Mouse (Mus musculus): Measurements from ENCODE around the gene Samd4b.
"Not testable (repeated sequence)": the region's sequence is repeated elsewhere in the genome, so short reads cannot be mapped to it uniquely, and the experiment has no call there.

The Samd4b gene

DNA sequence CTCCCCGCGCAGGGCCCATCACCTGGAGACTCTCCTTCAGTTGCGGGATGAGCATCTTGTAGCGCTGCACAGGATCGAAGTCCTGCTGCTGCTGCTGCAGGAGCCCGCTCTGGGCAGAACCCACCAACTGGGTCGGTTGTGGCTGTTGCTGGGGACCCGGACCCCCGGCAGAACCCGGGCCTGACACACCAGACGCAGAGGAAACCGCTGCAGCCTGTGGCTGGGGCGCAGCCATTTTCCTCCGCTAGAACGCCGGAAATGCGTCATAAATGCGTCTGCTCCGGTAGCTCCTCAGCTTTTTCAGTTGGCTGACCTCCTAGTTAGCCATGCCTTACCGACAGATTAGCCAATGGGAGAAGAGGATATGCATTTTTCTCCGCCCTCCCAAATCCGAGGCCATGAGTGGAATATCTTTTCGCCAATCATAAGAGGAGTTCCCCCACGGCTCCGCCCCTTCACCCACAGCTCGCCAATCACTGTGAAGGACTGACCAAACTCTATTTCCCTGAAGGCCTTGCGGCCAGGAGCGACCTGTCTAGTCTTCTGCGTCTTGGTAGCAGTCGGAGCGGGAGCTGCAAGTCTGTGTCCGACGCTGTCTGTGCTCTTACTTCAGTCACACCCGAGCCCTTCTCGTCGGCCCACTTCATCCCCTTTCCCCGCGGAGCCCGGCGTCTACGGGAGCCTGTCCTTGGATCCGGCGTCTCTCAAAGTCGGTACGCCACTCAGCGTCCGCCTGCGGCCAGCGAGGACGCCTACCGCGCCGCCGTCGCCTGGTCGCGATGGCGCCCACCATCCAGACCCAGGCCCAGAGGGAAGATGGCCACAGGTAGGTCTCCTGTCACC, 205.3 kb downstream of the Samd4b start, which contains the start of the genes Med29 and Paf1:
Gene Med29, minus strand, starts transcription at position 280 of the 843 bp plus-strand sequence.
Gene Paf1, plus strand, starts transcription at position 523 of the 843 bp plus-strand sequence.
- DNase-seq = peak; percentile 99

DNA sequence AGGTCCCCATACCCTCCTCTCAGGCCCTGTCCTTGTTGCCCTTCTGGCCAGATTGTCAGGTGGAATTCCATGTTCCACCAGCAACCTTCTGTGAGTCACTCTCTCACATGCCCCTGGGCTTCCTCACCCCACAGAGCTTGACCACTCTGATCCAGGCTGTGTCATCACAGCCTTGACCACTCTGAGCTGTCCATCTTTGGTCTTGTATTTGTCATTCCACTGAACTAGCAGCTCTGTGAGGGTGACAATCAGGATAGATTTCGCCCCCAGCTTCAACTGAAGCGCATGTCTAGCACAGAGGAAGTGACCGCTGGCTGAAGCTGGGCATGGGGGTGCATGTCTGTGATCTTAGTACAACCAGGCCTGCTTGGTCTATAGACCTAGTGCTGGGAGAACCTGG, 207.6 kb downstream of the Samd4b start:
- peak; percentile 22 for DNase-seq

DNA sequence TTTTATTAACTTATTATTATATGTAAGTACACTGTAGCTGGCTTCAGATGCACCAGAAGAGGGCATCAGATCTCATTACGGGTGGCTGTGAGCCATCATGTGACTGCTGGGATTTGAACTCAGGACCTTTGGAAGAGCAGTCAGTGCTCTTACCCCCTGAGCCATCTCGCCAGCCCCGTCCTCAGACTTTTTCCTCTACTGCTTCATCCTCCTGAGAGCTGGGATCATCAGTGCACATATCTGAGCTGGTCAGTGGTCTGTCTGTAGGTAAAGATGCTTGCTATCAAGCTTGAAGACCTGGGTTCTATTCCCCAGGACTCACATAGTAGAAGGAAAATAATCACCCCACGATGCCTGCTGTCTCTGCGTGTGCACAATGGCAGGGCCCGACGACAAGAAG, 210.6 kb downstream of the Samd4b start:
- not testable (repeated sequence) for DNase-seq

DNA sequence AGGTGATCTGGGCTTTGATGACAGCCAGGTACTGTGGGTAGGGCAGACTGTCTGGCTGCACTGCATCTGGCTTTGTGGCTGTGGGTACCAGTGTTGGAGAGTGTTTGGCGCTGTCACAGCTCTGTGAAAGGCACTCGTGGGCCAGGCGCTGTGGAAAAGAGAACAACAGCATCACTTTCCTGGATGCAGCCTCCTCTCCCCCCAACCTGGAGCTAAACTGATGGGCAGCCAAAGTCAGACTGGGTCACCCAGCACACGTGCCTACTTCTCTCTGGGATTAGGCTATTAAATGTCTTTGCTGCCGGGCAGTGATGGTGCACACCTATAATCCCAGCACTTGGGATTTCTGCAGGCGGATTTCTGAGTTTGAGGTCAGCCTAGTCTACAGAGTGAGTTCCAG, 211.1 kb downstream of the Samd4b start:
- DNase-seq = not testable (repeated sequence)

DNA sequence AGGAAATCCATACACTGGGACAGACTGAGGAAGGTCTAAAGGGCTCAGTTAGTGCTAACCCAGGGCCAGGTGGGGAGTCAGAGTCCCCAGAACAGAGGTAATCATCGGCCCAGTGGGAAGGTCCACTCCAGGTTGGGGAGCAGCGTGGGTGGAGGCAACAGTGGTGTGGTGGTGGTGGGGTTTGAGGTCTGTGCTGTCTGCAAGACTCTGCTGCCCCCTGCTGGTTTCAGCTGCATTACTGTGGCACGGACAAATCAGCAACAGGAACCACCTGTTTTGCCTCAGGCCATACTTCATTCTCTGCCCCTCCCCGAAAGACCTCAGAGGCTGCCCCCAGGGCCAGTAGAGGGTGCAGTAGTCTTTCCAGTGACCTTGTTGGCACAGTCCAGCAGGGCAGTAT, 211.5 kb downstream of the Samd4b start:
- DNase-seq = peak; percentile 65

DNA sequence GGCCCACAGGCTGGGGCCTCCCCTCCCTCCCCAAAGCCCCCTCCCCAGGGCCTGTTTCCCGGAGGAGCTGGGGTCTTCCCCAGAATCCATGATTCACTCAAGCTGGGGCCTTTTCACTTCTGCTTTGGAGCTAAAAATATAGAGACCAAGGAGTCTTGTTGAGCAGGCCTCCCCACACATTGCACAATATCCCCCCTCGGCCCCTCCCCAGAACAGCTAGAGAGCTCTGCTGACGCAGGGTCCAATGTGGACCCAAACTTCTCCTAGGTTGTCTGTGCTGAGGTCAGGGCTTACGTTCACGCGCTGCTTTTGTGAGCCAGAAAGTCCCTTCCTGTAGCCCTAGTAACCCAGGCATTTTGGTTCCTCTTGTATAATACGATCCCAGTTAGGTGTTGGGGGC, 211.9 kb downstream of the Samd4b start:
- DNase-seq = no peak

DNA sequence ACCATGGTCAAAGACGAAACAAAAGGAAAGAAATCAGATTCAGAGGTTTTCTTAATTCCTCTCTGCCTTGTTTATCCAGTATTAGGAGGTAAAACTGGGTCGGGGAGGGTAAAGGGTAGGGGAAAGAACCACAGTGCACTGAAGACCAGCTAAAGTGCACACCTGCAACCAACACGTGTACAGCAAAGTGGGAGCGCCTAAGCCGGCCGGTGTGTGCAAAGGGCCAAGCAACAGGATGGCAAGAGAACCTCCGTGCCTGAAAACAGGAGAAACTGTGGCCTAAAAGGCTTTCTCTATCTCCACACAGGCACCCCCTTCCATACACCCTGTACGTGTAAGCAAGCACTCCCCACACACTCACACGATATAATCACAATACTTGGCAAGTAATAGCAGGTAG, 212.7 kb downstream of the Samd4b start:
- DNase-seq = no peak

DNA sequence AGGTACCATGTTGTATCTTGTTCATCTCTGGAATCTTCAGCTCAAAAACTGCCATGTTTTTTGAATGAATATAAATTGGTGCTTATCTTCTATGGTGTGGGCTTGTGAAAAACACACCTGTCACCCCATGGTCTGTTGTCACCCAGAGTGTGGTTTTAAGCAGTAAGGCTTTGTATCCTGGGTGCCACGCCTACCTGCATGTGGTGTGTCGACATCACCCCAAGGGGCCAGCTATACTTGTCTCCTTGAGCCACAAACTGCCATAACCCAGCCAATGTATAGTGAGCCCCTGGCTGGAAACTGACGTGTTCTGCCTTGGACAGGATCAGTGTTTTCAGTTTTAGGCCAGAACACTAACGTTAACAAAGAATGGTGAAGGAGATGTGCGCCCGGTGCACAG, 213.8 kb downstream of the Samd4b start:
- DNase-seq = no peak

DNA sequence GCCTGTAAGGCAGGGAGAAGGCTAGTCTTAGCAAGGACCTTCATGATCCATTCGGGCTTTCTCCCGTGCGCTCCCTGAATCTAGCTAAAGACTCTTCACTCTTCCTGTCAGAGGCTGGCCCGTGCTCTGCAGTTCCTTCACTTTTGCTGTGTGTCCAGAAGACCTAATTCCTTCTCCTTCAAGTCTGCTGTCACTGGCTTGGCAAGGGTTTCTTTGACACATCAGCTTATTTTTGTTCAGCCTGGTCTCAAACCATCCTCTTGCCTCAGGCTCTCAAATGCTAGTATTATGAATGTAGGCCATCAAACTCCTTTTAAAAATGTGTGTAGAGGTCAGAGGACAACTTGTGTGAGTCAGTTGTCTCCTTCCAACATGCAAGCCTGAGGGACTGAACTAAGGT, 214.3 kb downstream of the Samd4b start:
- DNase-seq = no peak

DNA sequence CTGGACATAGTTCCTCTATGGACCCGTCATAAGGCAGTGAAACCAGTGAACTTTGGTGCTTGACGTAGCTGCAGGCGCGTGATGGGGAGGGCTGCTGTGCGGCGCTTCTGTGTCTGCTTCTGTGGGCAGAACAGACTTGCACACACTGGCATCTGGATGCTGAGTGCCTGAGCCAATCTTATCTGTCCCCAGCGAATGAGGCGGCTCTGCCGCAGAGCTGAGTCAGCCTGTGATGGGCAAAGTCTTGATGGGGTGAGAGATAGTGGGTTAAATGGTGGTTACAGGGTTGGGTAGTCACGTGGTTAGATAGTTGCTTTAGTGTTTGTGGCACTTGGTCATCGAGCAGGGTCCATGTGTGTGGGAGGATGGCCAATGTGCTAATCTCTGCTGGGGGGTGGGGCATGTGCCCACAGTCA, 215.0 kb downstream of the Samd4b start:
- DNase-seq = no peak

DNA sequence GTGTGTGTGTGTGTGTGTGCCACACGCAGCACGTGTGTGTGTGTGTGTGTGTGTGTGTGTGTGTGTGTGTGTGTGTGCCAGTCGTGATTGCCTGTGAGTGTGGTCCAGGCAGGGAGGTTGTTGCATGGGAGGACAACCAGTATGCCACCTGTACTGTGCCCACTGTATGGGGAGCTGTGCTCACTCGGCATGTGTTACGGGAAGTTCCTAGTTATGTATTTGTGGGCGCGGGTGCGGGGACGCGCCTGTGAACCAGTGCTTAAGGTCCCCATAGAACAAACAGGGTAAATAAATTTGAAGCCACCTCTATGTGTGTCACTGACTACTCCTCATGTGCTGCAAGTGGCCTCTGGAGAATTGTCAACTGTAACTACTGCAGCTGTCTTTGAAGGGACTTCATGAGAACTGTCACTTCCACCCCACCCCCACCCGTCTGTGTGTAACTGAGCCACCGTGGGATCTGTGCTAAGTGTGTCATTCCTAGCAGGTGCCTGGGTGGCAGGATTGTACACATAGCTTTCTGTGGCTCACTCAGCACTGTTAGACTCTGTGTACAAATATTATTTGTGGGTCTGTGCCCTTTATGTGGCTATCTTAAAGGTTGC, 215.5 kb downstream of the Samd4b start:
- no peak for DNase-seq

DNA sequence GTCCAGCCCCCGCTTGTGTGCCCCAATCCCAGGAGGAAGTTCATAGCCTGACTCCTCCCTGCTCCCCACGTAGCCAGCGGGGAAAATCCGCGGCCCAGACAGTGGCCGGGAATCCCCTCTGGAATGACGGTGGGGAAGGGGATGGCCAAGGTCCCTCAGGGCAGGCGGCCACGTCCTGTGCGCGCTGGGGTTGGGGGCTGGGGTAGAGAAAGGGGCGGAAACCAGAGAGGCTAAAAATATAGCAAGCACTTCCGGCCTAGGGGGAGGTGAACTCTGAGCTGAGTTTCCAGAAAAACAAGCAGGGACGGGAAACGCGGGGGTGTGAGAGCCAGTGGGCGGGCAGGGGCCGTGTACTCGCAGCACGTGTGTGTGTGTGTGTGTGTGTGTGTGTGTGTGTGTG, 216.0 kb downstream of the Samd4b start:
- no peak for DNase-seq

DNA sequence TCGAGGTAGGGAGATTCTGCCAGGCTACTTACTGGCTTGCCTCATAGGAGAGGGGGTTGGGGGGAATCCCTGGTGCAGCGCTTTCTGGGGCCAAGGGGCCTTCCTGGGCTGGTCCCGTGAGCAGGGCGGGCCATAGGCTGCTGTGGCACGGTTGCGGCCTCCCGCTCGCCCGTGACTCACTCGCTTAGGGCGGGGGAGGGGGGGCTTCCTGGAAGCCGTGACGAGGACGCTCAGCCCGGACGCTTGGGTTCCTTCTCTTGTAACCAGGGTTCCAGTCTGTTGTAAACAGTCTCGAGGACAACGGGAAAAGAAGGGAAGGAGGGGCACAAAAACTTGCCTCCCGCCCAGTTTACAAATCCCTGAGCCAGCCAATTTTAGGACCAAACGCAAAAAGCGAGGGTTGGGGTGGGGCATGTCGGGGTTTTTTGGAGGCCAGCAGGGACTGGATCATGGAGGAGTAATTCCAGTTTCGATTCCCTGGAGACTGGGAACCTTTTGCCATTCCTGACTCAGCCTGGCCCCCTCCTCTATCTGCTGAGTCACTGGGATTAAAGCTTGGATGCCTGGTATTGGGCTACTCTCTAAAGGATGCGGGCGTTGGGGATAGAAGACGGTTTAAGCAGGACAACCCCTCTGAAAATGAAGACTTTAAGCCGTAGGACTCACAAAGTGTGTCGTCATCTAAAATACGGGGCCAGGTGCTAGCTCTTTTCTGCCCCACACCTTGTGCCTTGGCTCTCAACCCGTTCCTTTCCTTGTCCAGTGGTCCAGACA, 216.7 kb downstream of the Samd4b start:
- no peak for DNase-seq

DNA sequence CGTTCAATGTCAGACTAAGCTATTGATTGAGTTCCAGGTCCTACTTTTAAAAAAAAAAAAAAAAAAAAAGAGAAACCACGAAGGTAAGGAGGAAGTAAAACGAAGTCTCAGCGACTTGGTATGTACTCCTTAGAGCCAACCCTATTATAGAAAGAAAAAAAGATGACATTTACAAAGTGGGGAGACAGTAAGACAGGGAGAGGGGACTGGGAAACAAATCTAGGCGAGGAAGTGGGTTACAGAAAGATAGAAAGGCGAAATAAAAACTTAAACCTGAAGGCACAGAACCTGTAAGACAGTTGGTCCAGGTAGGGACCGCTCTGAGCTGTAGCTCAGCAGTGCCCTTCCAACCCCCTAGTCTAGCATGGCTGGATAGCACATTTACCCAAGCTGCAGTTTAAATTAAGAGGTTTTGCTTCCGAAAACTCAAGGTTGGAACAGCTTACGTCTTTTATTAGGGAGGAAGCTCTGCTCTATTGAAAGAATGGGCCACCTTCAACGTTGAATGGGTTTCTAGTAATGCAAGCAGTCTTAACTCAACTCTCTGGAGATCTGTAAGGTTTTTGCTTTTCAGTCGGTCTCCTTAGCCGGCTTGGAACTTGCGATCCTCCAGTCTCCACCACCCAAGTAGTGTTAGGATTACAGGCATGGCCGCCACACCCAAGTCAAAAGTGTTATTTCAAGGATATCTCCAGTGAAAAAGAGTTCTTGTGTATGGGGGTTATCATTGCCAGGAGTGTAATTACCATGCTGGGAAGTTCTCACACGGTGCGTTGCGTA, 217.5 kb downstream of the Samd4b start, which contains the start of gene Zfp36:
Gene Zfp36, minus strand, starts transcription at position 17 of the 780 bp plus-strand sequence.
- no peak for DNase-seq

DNA sequence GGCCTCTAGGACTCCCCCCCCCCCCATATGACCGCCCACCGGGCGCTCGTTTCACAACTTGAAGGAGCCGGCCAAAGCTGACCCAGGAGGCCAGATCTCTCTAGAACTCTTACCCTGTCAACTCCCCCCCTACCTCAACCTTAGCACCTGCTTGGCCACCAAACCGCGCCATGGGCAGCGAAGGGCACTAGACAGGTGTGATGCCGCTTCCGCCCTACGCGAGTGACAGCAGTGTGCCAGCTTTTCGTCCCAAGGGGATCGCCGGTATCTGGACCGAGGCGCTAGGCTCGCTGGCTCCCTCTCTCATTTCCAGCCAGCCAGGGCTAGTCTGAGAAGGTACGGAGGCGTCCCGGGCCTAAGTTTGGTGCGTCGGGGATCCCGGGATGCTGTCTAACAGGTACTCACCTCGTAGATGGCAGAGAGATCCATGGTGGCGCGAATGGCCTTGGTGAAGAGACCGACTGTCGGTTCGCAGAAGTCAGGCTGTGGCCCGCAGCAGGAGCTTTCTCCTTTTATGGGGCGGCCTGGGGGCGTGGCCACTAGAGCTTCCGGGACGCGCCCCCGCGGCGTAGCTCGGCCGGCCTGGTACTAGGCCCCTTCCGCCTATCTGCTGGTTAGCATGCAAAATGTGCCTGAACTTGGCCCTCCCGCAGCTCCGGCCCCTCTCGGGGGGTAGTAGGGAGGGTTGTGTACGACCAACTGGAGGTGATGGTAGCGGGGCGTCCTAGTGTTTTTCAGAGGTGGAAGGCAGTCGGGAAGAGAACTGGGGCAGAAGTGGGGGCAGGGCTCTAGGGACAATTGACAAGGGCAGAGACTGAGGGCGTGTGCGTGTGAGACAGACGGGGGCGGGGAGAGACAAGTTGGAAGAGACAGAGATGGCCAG, 218.9 kb downstream of the Samd4b start:
- peak; percentile 69 for DNase-seq

DNA sequence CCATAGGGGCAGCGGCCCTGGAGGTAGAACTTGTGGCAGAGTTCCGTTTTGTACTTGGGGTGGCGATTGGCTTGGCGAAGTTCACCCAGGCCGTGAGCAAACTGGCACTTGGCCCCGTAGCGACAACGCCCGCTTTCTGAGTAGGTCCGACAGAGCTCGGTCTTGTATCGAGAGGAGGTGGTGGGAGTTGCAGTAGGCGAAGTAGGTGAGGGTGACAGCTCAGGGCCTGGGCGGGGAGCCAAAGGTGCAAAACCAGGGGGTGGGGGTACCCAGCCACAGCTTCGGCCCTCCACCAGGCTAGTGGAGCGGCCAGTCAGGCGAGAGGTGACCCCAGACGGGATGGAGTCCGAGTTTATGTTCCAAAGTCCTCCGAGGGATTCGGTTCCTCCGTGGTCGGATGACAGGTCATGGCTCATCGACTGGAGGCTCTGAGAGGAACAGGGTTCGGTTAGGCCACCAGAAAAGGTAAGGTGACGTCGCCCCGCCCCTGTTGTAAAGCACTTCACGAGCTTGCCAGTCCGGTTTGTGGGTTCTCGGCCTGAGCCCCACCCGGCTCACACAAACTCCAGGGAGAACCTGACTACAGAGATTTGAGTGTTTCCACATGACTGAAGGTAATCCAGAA, 219.8 kb downstream of the Samd4b start:
- DNase-seq = no peak

DNA sequence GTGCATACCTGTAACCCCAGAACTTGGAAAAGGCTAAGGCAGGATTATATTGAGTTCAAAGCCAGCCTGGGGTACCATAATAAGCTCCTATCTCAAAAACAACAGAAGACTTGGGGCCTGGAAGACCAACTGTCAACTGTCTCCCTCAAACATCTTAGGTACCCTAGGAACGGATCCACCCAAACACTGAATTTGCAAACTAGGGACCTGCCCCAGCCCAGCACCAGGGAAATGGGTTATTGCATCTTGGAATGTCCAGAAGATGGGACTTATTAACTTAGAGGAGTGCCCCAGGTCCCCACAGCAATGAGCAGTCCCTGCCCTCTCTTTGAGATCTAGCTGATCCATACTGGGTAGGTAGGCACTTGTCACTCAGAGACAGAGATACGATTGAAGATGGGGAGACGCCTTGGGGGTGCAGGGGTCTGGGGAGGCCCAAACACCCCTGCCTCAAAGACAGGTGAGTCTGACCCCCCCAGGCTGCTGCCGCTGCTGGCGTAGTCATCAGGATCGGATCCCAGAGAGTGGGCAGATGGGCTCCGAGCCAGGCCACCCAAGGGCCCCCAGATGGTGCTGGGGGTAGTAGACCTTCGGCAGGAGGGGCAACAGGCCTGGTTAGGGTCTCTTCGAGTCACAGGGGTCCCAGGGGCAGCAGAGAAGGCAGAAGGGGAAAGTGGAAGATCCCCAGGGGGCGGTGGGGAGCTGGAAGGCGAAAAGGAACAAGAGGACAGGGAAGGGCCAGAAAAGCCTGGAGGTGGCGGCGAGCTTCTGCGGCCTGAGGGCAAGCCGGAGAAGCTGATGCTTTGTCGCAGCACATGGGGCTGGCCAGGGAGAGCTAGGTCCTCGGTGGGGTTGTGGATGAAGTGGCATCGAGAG, 220.5 kb downstream of the Samd4b start:
- DNase-seq = no peak

DNA sequence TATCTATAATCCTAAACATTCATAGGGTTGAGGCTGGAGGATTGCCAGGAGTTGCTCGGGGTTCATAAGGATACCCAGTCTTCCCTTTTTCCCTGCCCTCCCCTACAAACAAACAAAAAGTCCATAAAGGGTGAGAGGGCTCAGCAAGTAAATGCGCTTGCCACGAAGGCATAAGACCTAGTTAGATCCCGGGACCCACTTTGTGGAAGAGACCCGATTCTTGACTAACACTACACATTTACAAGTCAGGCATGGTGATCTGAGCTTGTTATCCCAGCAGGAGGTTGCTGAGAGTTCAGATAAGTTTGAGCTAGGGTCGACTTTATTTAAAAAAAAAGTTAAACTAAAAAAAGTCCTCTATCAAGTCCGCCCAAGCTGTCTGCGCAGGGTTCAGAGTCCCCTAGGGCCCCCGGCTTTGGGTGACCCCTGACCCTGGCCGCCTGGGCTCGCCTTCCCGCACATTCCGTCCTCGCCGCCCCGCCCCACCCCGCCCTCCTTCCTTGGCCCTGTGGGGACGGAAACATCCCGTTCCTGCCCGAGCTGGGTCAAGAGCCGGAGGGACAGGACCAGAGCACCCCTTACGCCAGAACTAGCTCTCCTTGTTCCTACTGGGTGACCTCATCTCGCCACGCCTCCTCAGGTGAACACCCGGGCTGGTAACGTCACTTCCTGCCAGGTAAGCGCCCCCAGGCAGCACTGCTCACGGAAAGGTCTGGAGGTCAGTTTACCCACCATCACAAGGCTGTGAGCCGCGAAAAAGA, 221.8 kb downstream of the Samd4b start:
- DNase-seq = no peak
